Mouse (Mus musculus) heart, postnatal 14 days (tissue): Measurements from ENCODE around the gene Ppm1l. TPM values are rescaled to one million over a fixed set of nuclear protein-coding genes. Genes with fewer than 3 reads are reported as not detected.
A peak's percentile ranks its signal among the peaks of the same experiment; 100 is the strongest.
"Not testable (repeated sequence)": the region's sequence is repeated elsewhere in the genome, so short reads cannot be mapped to it uniquely, and the experiment has no call there.

Experiments
- DNase-seq, 2 experiments: peaks; one replicate each; pipeline ENCODE4 v3.0.0; 2021 to 2022
- intact Hi-C: fragments of 180-260 bp; cut with DNase I; formaldehyde crosslinking; loops from one replicate; pipeline ENCODE4 v1.15.1; 2025
- total RNA-seq, 2 experiments: library from RNA; stranded (reverse); gene quantifications; 2 replicates each; pipeline ENCODE4 v1.2.3; 2021

Ppm1l gene
- total RNA-seq, 2 experiments from 2014 or later: 19.6 to 21.2 TPM

- DNase-seq, intact Hi-C loops: not testable (repeated sequence)
Measured at GRCm38 (mm10) chr3:69424781-69425180, 108.1 kb downstream of the Ppm1l start.

GRCm38 (mm10) chr3:69427259-69427658 lies 110.6 kb downstream of the Ppm1l start:
- intact Hi-C loops: no loop called here

GRCm38 (mm10) chr3:69428221-69428620 lies 111.6 kb downstream of the Ppm1l start:
- DNase-seq: no peak
- intact Hi-C loops: no loop called here

More at GRCm38 (mm10) chr3:69427259-69427658, 110.6 kb downstream of the Ppm1l start:
- DNase-seq: peak in 1 of 2 experiments; percentile 3

- DNase-seq: no peak
- intact Hi-C loops: no loop called here
Measured at GRCm38 (mm10) chr3:69429319-69429718, 112.7 kb downstream of the Ppm1l start.

- no peak for DNase-seq
- intact Hi-C loops: no loop called here
Measured at GRCm38 (mm10) chr3:69433580-69433979, 116.9 kb downstream of the Ppm1l start.

GRCm38 (mm10) chr3:69438773-69439514 lies 122.3 kb downstream of the Ppm1l start:
- no peak for DNase-seq
- intact Hi-C loops: no loop called here

- no peak for DNase-seq
- intact Hi-C loops: no loop called here
Measured at GRCm38 (mm10) chr3:69440761-69441160, 124.1 kb downstream of the Ppm1l start.

- intact Hi-C loops: no loop called here
Measured at GRCm38 (mm10) chr3:69446989-69447388, 130.3 kb downstream of the Ppm1l start.

GRCm38 (mm10) chr3:69449041-69449440 lies 132.4 kb downstream of the Ppm1l start:
- no peak for DNase-seq
- intact Hi-C loops: no loop called here

More at GRCm38 (mm10) chr3:69446989-69447388, 130.3 kb downstream of the Ppm1l start:
- DNase-seq: no peak

GRCm38 (mm10) chr3:69454330-69454729 lies 137.7 kb downstream of the Ppm1l start:
- no peak for DNase-seq
- intact Hi-C loops: no loop called here

GRCm38 (mm10) chr3:69456071-69456470 lies 139.4 kb downstream of the Ppm1l start:
- DNase-seq: no peak
- intact Hi-C loops: no loop called here

- intact Hi-C loops: no loop called here
- DNase-seq: no peak
Measured at GRCm38 (mm10) chr3:69458756-69459155, 142.1 kb downstream of the Ppm1l start.

- DNase-seq: no peak
- intact Hi-C loops: no loop called here
Measured at GRCm38 (mm10) chr3:69461956-69462355, 145.3 kb downstream of the Ppm1l start.

GRCm38 (mm10) chr3:69465751-69466150 lies 149.1 kb downstream of the Ppm1l start:
- intact Hi-C loops: no loop called here
- DNase-seq: no peak

GRCm38 (mm10) chr3:69468280-69469008 lies 151.8 kb downstream of the Ppm1l start:
- DNase-seq: no peak
- intact Hi-C loops: no loop called here

GRCm38 (mm10) chr3:69469463-69470141 lies 152.9 kb downstream of the Ppm1l start:
- intact Hi-C loops: no loop called here
- no peak for DNase-seq

GRCm38 (mm10) chr3:69470142-69470796 lies 153.6 kb downstream of the Ppm1l start:
- intact Hi-C loops: no loop called here
- no peak for DNase-seq

GRCm38 (mm10) chr3:69475850-69476450 lies 159.3 kb downstream of the Ppm1l start:
- intact Hi-C loops: no loop called here

GRCm38 (mm10) chr3:69479937-69480336 lies 163.3 kb downstream of the Ppm1l start:
- intact Hi-C loops: loop anchor here (5.0 kb wide), 3 partner anchors 163 to 243 kb away; partner anchors contain the start of gene Ppm1l
- peak in 1 of 2 experiments; percentile 42 for DNase-seq

More at GRCm38 (mm10) chr3:69475850-69476450, 159.3 kb downstream of the Ppm1l start:
- DNase-seq: no peak

- peak; percentile 50 to 79 for DNase-seq
- intact Hi-C loops: loop anchor here (1.0 to 5.0 kb wide), 4 partner anchors 165 to 245 kb away; partner anchors contain the start of gene Ppm1l
Measured at GRCm38 (mm10) chr3:69481835-69482234, 165.2 kb downstream of the Ppm1l start.
